Mouse (Mus musculus) forebrain, embryonic 12.5 days (tissue): Measurements from ENCODE around the gene Fam71b. TPM values are rescaled to one million over a fixed set of nuclear protein-coding genes. Genes with fewer than 3 reads are reported as not detected.
"Not testable (repeated sequence)": the region's sequence is repeated elsewhere in the genome, so short reads cannot be mapped to it uniquely, and the experiment has no call there.

Experiments
- ATAC-seq: fragments of 200-750 bp; cut with Nextera tagmentation; 2 replicates; pipeline ENCODE4 v1.8.0; 2017; ENCODE audit warnings: moderate TSS enrichment; ENCODE audit not compliant: low FRiP score
- H3K27ac ChIP-seq: fragments of 300-500 bp; sonication (generic); 2 replicates; pipeline ENCODE4 v1.5.1; 2016; ENCODE audit warnings: mild to moderate bottlenecking
- H3K27me3 ChIP-seq: fragments of 300-500 bp; sonication (generic); 2 replicates; pipeline ENCODE4 v1.6.1; 2016; ENCODE audit warnings: mild to moderate bottlenecking
- H3K36me3 ChIP-seq: fragments of 300-500 bp; sonication (generic); replicated peaks from 2 replicates; pipeline ENCODE4 v1.6.1; 2016; ENCODE audit warnings: mild to moderate bottlenecking
- H3K4me1 ChIP-seq: fragments of 300-500 bp; sonication (generic); 2 replicates; pipeline ENCODE4 v1.6.1; 2016
- H3K4me2 ChIP-seq: fragments of 300-500 bp; sonication (generic); 2 replicates; pipeline ENCODE4 v1.6.1; 2016; ENCODE audit warnings: mild to moderate bottlenecking, moderate library complexity
- H3K4me3 ChIP-seq: fragments of 300-500 bp; sonication (generic); replicated peaks from 2 replicates; pipeline ENCODE4 v1.5.1; 2016; ENCODE audit warnings: mild to moderate bottlenecking
- H3K9ac ChIP-seq: fragments of 300-500 bp; sonication (generic); 2 replicates; pipeline ENCODE4 v1.6.1; 2016; ENCODE audit warnings: mild to moderate bottlenecking
- H3K9me3 ChIP-seq: fragments of 300-500 bp; sonication (generic); 2 replicates; pipeline ENCODE4 v1.6.1; 2016
- WGBS: fragments of 180-500 bp; shearing (Covaris S2); methylation state at CpG from one replicate; pipeline ENCODE4 v1.1.7; 2016; 5-methylcytosine and 5-hydroxymethylcytosine counted together
- polyA plus RNA-seq: library from polyadenylated mRNA; unstranded; fragments of >200 nt; fragmentation: Nextera tagmentation; extraction: Ambion mirVana; gene quantifications from 2 replicates; pipeline ENCODE4 v1.2.1, GENCODE M21; 2016

The Fam71b gene
- polyA plus RNA-seq, 1 experiment from 2014 or later, result not detected

GRCm38 (mm10) chr11:46410018-46410563 lies 13.7 kb downstream of the Fam71b start:
- no peak overlapping the region for H3K27ac ChIP-seq
- H3K4me3 ChIP-seq, result no peak overlapping the region
- H3K9ac ChIP-seq, result no peak overlapping the region
- ATAC-seq, result no peak
- WGBS, result 37% methylated on average over 2 of the region's 2 CpGs
- no peaks in the 10 kb centered on the region for H3K36me3 ChIP-seq
- H3K4me2 ChIP-seq, result no peak overlapping the region
- H3K27me3 ChIP-seq, result no peaks in the 10 kb centered on the region
- no peaks in the 10 kb centered on the region for H3K9me3 ChIP-seq
- H3K4me1 ChIP-seq, result no peaks in the 10 kb centered on the region

- ATAC-seq, result no peak
- Histone ChIP-seq H3K4me1 (no peaks in the 10 kb centered on the region), H3K27ac (no peak overlapping the region), H3K4me2 (no peak overlapping the region), H3K9me3 (no peaks in the 10 kb centered on the region), H3K27me3 (no peaks in the 10 kb centered on the region), H3K4me3 (no peak overlapping the region), H3K36me3 (no peaks in the 10 kb centered on the region), H3K9ac (no peak overlapping the region)
- 81% methylated on average over 1 of the region's 1 CpGs for WGBS
These were observed 22.1 kb downstream of the Fam71b start for GRCm38 (mm10) chr11:46418438-46418837.

DNA sequence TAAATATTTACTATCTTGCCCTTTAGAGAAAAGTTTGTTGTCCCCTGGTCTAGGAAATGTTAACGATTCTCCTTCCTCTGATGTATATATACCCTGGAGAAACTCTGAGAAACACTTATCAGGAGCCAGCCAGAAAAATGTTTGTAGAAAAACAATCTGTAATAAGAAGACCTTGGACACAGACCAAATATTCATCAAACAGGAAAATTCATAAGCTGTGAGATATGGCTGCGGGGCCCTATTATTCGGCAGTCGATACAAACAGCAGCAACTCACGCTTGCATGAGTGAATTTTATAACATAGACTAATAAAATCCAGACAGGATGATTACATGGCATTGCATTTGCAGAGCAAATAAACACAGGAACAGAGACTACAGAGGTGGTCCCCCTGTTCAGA lies 22.5 kb downstream of the Fam71b start:
- Histone ChIP-seq H3K27ac (no peak overlapping the region), H3K36me3 (no peaks in the 10 kb centered on the region), H3K9ac (no peak overlapping the region), H3K9me3 (no peaks in the 10 kb centered on the region), H3K4me3 (no peak overlapping the region), H3K27me3 (no peaks in the 10 kb centered on the region), H3K4me1 (no peaks in the 10 kb centered on the region), H3K4me2 (no peak overlapping the region)
- no peak for ATAC-seq
- WGBS, result 95% methylated on average over 5 of the region's 5 CpGs

GRCm38 (mm10) chr11:46421086-46421888 lies 24.9 kb downstream of the Fam71b start:
- Histone ChIP-seq H3K9ac (no peak overlapping the region), H3K9me3 (no peaks in the 10 kb centered on the region), H3K4me1 (no peaks in the 10 kb centered on the region), H3K27me3 (no peaks in the 10 kb centered on the region), H3K36me3 (no peaks in the 10 kb centered on the region), H3K4me3 (no peak overlapping the region), H3K27ac (no peak overlapping the region), H3K4me2 (no peak overlapping the region)
- ATAC-seq, result no peak
- 91% methylated on average over 8 of the region's 8 CpGs for WGBS

- not testable (repeated sequence) for H3K4me1 ChIP-seq, H3K27me3 ChIP-seq, H3K4me3 ChIP-seq, H3K27ac ChIP-seq, H3K4me2 ChIP-seq, H3K9me3 ChIP-seq, ATAC-seq, H3K36me3 ChIP-seq, H3K9ac ChIP-seq
- 37% methylated on average over 4 of the region's 4 CpGs for WGBS
These were observed 31.8 kb downstream of the Fam71b start for GRCm38 (mm10) chr11:46428131-46428530.

- 91% methylated on average over 2 of the region's 2 CpGs for WGBS
- Histone ChIP-seq H3K36me3 (no peaks in the 10 kb centered on the region), H3K9me3 (no peaks in the 10 kb centered on the region), H3K4me3 (no peak overlapping the region), H3K27me3 (no peaks in the 10 kb centered on the region), H3K4me1 (no peaks in the 10 kb centered on the region), H3K9ac (no peak overlapping the region), H3K27ac (no peak overlapping the region), H3K4me2 (no peak overlapping the region)
- ATAC-seq, result no peak
These were observed 33.8 kb downstream of the Fam71b start for GRCm38 (mm10) chr11:46430123-46430522.

- 25% methylated on average over 3 of the region's 3 CpGs for WGBS
- Histone ChIP-seq H3K9ac (no peak overlapping the region), H3K4me2 (no peak overlapping the region), H3K4me1 (no peaks in the 10 kb centered on the region; the same call in 1 of the 2 replicates), H3K9me3 (no peaks in the 10 kb centered on the region), H3K36me3 (no peaks in the 10 kb centered on the region), H3K4me3 (no peak overlapping the region), H3K27me3 (no peaks in the 10 kb centered on the region), H3K27ac (no peak overlapping the region)
- ATAC-seq, result peak; percentile 88
These were observed 34.8 kb downstream of the Fam71b start for GRCm38 (mm10) chr11:46431129-46431528.

DNA sequence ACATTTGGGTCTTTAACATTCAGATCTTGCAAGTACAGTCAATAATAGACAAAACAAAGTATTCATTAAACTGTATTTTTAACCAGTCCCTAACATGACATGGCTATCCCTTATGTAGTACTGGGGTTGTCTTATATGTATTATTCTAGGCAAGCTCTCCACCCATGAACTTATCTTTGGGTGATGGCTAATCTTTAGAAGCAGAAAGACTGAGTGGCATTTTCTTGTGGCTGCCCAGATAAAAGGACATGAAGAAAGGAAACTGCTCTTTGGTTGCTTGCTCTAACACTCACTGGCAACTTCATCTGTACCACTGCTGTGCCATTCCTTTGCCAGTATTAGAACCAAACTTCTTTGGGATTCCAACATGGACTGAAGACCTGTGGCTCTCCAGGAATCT lies 39.0 kb downstream of the Fam71b start:
- Histone ChIP-seq H3K27ac (no peak overlapping the region), H3K4me2 (no peak overlapping the region), H3K9me3 (no peaks in the 10 kb centered on the region), H3K36me3 (peaks cover under 1% of the 10 kb centered on the region; the same call in 1 of the 2 replicates), H3K4me3 (no peak overlapping the region), H3K9ac (no peak overlapping the region), H3K4me1 (peaks cover 7% of the 10 kb centered on the region), H3K27me3 (no peaks in the 10 kb centered on the region)
- ATAC-seq, result no peak

GRCm38 (mm10) chr11:46436760-46437458 lies 40.5 kb downstream of the Fam71b start, which contains the start of gene Med7:
Med7 (plus strand) TSS chr11:46436925.
- Histone ChIP-seq H3K27ac (peak within 1 kb of the TSS; percentile 89), H3K36me3 (peaks cover 11% of the 10 kb centered on the region), H3K4me2 (peak within 1 kb of the TSS; percentile 77), H3K4me3 (peak within 1 kb of the TSS; percentile 90), H3K4me1 (peaks cover 7% of the 10 kb centered on the region), H3K9ac (peak within 1 kb of the TSS; percentile 85), H3K9me3 (no peaks in the 10 kb centered on the region), H3K27me3 (no peaks in the 10 kb centered on the region)
- peak; percentile 99 for ATAC-seq
- under 1% methylated on average over 59 of the region's 59 CpGs for WGBS

DNA sequence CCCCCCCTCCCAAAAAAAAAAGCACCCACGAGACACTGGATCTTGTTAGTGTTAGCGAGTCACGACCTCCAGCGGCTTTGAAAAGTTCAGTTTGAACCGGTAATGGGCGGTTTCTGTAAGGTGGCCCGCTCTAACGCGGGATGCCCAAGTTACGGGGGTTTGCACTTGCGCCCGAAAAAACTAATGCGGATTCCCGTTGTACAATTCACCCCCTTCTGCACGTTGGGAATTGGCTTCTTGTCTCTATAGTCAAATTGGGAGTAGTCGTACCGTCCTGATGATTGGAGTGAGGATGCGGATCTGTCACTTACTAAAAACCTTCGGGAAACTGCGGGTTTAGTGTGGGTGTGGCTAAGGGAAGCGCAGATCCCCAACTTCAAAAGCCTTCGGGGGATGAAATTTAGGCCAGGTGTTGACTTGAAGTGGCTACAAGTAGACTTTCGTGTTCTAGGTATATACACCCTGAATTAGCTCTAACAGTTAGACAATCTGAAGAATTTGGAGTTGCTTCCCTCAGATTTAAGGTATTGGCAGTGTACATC lies 41.2 kb downstream of the Fam71b start:
- Histone ChIP-seq H3K9ac (peak overlapping the region; percentile 85), H3K4me2 (peak overlapping the region; percentile 77), H3K27me3 (no peaks in the 10 kb centered on the region), H3K36me3 (peaks cover 14% of the 10 kb centered on the region), H3K9me3 (no peaks in the 10 kb centered on the region), H3K4me1 (peaks cover 7% of the 10 kb centered on the region), H3K27ac (no peak overlapping the region), H3K4me3 (peak overlapping the region; percentile 90)
- peak; percentile 39; the same call in 1 of the 2 replicates for ATAC-seq
- WGBS, result 2% methylated on average over 23 of the region's 23 CpGs

GRCm38 (mm10) chr11:46439005-46439543 lies 42.7 kb downstream of the Fam71b start:
- H3K4me2 ChIP-seq, result no peak overlapping the region
- no peak for ATAC-seq
- peaks cover 25% of the 10 kb centered on the region for H3K36me3 ChIP-seq

GRCm38 (mm10) chr11:46441774-46442173 lies 45.4 kb downstream of the Fam71b start:
- Histone ChIP-seq H3K36me3 (peaks cover 25% of the 10 kb centered on the region), H3K4me3 (no peak overlapping the region), H3K4me2 (no peak overlapping the region), H3K9me3 (no peaks in the 10 kb centered on the region), H3K27me3 (no peaks in the 10 kb centered on the region), H3K9ac (no peak overlapping the region), H3K27ac (no peak overlapping the region), H3K4me1 (peaks cover 7% of the 10 kb centered on the region)
- no peak for ATAC-seq
- WGBS, result 98% methylated on average over 1 of the region's 1 CpGs

More at GRCm38 (mm10) chr11:46439005-46439543, 42.7 kb downstream of the Fam71b start:
- Histone ChIP-seq H3K27me3 (no peaks in the 10 kb centered on the region), H3K4me1 (peaks cover 7% of the 10 kb centered on the region), H3K9me3 (no peaks in the 10 kb centered on the region), H3K9ac (no peak overlapping the region), H3K27ac (no peak overlapping the region), H3K4me3 (no peak overlapping the region)
- 92% methylated on average over 5 of the region's 5 CpGs for WGBS
